Mouse (Mus musculus) thymus, adult 2 months (tissue): ENCODE results near the gene Idnk. TPM values are rescaled to one million over a fixed set of nuclear protein-coding genes. Genes with fewer than 3 reads are reported as not detected.
A peak's percentile ranks its signal among the peaks of the same experiment; 100 is the strongest.

ENCODE experiments used
- DNase-seq: peaks from one replicate; pipeline ENCODE4 v3.0.0; 2021
- H3K27ac ChIP-seq: fragments of 200-500 bp; 2 replicates; pipeline ENCODE4 v1.5.1; 2012; ENCODE audit warnings: low read length, control low read depth; ENCODE audit not compliant: control insufficient read depth, insufficient read depth
- H3K27me3 ChIP-seq: fragments of 200-500 bp; 2 replicates; pipeline ENCODE4 v1.6.1; 2012; ENCODE audit warnings: mild to moderate bottlenecking, low read length, moderate library complexity, mixed read lengths; ENCODE audit not compliant: control insufficient read depth, insufficient read depth
- H3K36me3 ChIP-seq: fragments of 200-500 bp; 2 replicates; pipeline ENCODE4 v1.6.1; 2012; ENCODE audit warnings: mild to moderate bottlenecking, low read length, moderate library complexity; ENCODE audit not compliant: control insufficient read depth, insufficient read depth
- H3K4me1 ChIP-seq: fragments of 200-500 bp; replicated peaks from 2 replicates; pipeline ENCODE4 v1.6.1; 2012; ENCODE audit warnings: low read length; ENCODE audit not compliant: control insufficient read depth, insufficient read depth
- H3K4me3 ChIP-seq: fragments of 200-500 bp; 2 replicates; pipeline ENCODE4 v1.5.1; 2012; ENCODE audit warnings: mild to moderate bottlenecking, low read length, control low read depth, moderate library complexity; ENCODE audit not compliant: control insufficient read depth, insufficient read depth
- CTCF ChIP-seq: fragments of 200-500 bp; IDR thresholded peaks from 2 replicates; pipeline ENCODE4 v1.5.1; 2012; ENCODE audit warnings: mild to moderate bottlenecking, control low read depth, low read length, moderate library complexity, borderline replicate concordance; ENCODE audit not compliant: control insufficient read depth, poor library complexity, insufficient read depth; ENCODE audit errors: extremely low read depth
- POLR2A ChIP-seq: fragments of 200-500 bp; IDR thresholded peaks from 2 replicates; pipeline ENCODE4 v1.6.1; 2012; ENCODE audit warnings: mild to moderate bottlenecking, low read length, control low read depth, moderate library complexity; ENCODE audit not compliant: control insufficient read depth, poor library complexity, insufficient read depth; ENCODE audit errors: extremely low read depth
- WGBS: fragments of 180-500 bp; shearing (Covaris S2); methylation state at CpG from one replicate; pipeline ENCODE4 v1.1.7; 2018; 5-methylcytosine and 5-hydroxymethylcytosine counted together
- polyA plus RNA-seq: library from polyadenylated mRNA; depleted of rRNA; stranded (reverse); fragments of >200 nt; gene quantifications from 2 replicates; pipeline ENCODE4 v1.2.3, GENCODE M21; 2012; rRNA removed

Idnk gene
- 53.4 and 57.2 TPM in 2 replicates for polyA plus RNA-seq

GRCm38 (mm10) chr13:58157447-58158098 is at the start of gene Idnk:
TSS of gene Idnk (plus strand) at chr13:58157649.
- peak within 1 kb of the TSS; percentile 90 for H3K4me3 ChIP-seq
- WGBS, result under 1% methylated on average over 30 of the region's 30 CpGs

DNA sequence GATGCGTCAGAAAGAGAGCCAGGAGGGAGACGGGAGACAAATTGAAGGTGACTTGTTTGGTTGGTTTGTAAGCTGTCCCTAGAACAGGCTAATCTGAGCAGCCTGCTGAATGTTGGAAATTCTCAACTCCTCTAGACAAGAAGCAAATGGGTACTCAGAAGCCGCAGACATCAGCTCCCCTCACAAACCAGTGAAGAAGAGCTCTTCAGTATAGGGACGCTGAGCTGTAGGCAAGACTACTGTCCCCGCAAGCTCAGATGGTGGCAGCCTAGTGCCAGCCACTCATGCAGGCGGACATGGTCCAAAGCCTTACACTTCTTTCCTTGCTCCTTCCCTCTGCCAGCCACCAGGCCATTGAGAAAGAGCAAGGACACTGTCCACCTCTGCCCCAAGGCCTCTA is 46.1 kb upstream of the Idnk start:
- TF ChIP-seq POLR2A (no peak), CTCF (no peak)
- Histone ChIP-seq H3K4me3 (no peak overlapping the region), H3K27me3 (no peaks in the 10 kb centered on the region), H3K27ac (no peak overlapping the region), H3K36me3 (no peaks in the 10 kb centered on the region), H3K4me1 (peaks cover 23% of the 10 kb centered on the region)
- no peak for DNase-seq
- 97% methylated on average over 6 of the region's 6 CpGs for WGBS

More at GRCm38 (mm10) chr13:58157447-58158098, at the start of gene Idnk:
- TF ChIP-seq CTCF, result 0 out of 2 replicates have a peak, but pooled peaks have one; percentile 67
- peak; percentile 65 for TF ChIP-seq POLR2A
- Histone ChIP-seq H3K27ac (peak within 1 kb of the TSS; percentile 88), H3K36me3 (peaks cover 12% of the 10 kb centered on the region), H3K27me3 (no peaks in the 10 kb centered on the region), H3K4me1 (peaks cover 6% of the 10 kb centered on the region)
- peak; percentile 87 for DNase-seq

GRCm38 (mm10) chr13:58112191-58112590 is 45.3 kb upstream of the Idnk start:
- Histone ChIP-seq H3K4me3 (peak overlapping the region; percentile 54; the same call in 1 of the 2 replicates), H3K27ac (no peak overlapping the region), H3K36me3 (no peaks in the 10 kb centered on the region), H3K27me3 (no peaks in the 10 kb centered on the region), H3K4me1 (peaks cover 25% of the 10 kb centered on the region)
- DNase-seq, result no peak
- WGBS, result 59% methylated on average over 10 of the region's 10 CpGs
- TF ChIP-seq POLR2A, result no peak
- TF ChIP-seq CTCF, result no peak

GRCm38 (mm10) chr13:58112601-58113041 is 44.8 kb upstream of the Idnk start:
- TF ChIP-seq CTCF (no peak), POLR2A (no peak)
- H3K36me3 ChIP-seq, result no peaks in the 10 kb centered on the region
- peak overlapping the region; percentile 46 for H3K27ac ChIP-seq
- WGBS, result 10% methylated on average over 11 of the region's 11 CpGs
- H3K4me3 ChIP-seq, result peak overlapping the region; percentile 54
- no peak for DNase-seq
- peaks cover 29% of the 10 kb centered on the region for H3K4me1 ChIP-seq
- no peaks in the 10 kb centered on the region for H3K27me3 ChIP-seq

GRCm38 (mm10) chr13:58113061-58113900 is 44.2 kb upstream of the Idnk start, which contains the start of gene Klhl3:
TSS of gene Klhl3 (minus strand) at chr13:58113592.
- peaks cover 29% of the 10 kb centered on the region for H3K4me1 ChIP-seq
- no peaks in the 10 kb centered on the region for H3K36me3 ChIP-seq
- DNase-seq, result peak; percentile 86
- WGBS, result 1% methylated on average over 35 of the region's 35 CpGs
- H3K4me3 ChIP-seq, result peak within 1 kb of the TSS; percentile 54
- TF ChIP-seq CTCF, result 0 out of 2 replicates have a peak, but pooled peaks have one; percentile 7
- TF ChIP-seq POLR2A, result peak; percentile 53; the same call in 1 of the 2 replicates
- peak within 1 kb of the TSS; percentile 46 for H3K27ac ChIP-seq
- no peaks in the 10 kb centered on the region for H3K27me3 ChIP-seq

- no peak for DNase-seq
- no peak for TF ChIP-seq POLR2A
- Histone ChIP-seq H3K4me1 (peaks cover 29% of the 10 kb centered on the region), H3K27ac (no peak overlapping the region), H3K4me3 (no peak overlapping the region), H3K27me3 (no peaks in the 10 kb centered on the region), H3K36me3 (no peaks in the 10 kb centered on the region)
- 23% methylated on average over 13 of the region's 13 CpGs for WGBS
Measured at GRCm38 (mm10) chr13:58115227-58115626, 42.2 kb upstream of the Idnk start.
